Mouse (Mus musculus): Measurements from ENCODE around the gene Unc119. TPM values are rescaled to one million over a fixed set of nuclear protein-coding genes. Genes with fewer than 3 reads are reported as not detected.
A peak's percentile ranks its signal among the peaks of the same experiment; 100 is the strongest.

Gene Unc119
- polyA plus RNA-seq, 1 experiment from 2014 or later: 68.6 TPM

DNA sequence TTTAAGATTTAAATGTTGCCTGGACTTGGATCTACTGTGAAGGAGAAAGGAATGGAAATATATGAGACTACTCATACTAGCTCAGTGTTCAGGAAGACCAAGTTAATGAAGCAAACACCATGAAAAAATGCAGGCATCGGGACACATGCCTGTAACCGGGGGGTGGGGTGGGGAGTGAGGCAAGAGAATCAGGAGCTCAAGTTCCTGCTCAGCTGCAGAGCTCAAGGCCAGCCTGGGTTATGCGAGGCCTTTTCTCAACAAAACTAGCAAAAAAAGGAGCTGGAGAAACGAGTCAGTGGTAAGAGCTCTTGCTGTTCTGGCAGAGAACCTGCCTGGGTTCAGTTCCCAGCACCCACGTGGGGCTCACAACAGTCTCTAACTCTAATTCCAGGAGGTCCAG, 9.3 kb upstream of the Unc119 start:
- Histone ChIP-seq H3K27me3 (replicated peaks; ENCODE audit: control insufficient read depth, insufficient read depth, low read length) (no peaks in the 10 kb centered on the region), H3K9ac (replicated peaks; ENCODE audit: low read depth, low read length) (no peak overlapping the region), H3K27ac (ENCODE audit: low read length) (no peak overlapping the region), H3K9me3 (ENCODE audit: control insufficient read depth, low read length) (no peaks in the 10 kb centered on the region), H3K4me1 (replicated peaks; ENCODE audit: control insufficient read depth, insufficient read depth, low read length) (peaks cover 8% of the 10 kb centered on the region), H3K4me3 (replicated peaks; ENCODE audit: low read length) (no peak overlapping the region), H3K36me3 (ENCODE audit: control insufficient read depth, insufficient read depth) (peaks cover 8% of the 10 kb centered on the region), H3K4me2 (ENCODE audit: low read length) (no peak overlapping the region)
- WGBS: 96% methylated on average over 5 of the region's 5 CpGs
- no peak for ATAC-seq

DNA sequence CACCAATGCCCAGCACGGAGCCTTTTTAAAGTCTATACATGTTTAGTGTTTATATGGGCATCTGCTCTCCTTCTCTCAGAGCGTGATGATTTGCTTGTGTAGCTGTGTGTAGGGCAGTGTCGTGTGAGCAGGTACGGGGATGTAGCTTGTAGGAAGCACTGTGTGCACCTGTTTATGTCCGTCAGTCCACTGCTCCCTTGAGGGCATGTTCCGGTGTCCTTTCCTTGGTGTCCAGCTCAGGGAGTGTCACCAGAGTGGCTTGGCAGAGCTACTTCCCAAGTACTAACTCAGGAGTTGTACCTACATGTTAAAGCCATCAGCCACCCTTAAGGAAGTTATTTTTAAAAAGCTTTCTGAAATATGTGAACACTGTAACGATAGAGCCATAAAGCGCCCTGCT, 6.2 kb upstream of the Unc119 start:
- no peak for ATAC-seq
- no peaks in the 10 kb centered on the region for H3K4me1 ChIP-seq (replicated peaks; ENCODE audit: control insufficient read depth, insufficient read depth, low read length)
- no peak overlapping the region for H3K4me2 ChIP-seq (ENCODE audit: low read length)
- no peak overlapping the region for H3K4me3 ChIP-seq (replicated peaks; ENCODE audit: low read length)
- WGBS: 97% methylated on average over 8 of the region's 8 CpGs
- peaks cover 14% of the 10 kb centered on the region for H3K36me3 ChIP-seq (ENCODE audit: control insufficient read depth, insufficient read depth)
- H3K9ac ChIP-seq (replicated peaks; ENCODE audit: low read depth, low read length): no peak overlapping the region
- H3K27me3 ChIP-seq (replicated peaks; ENCODE audit: control insufficient read depth, insufficient read depth, low read length): no peaks in the 10 kb centered on the region
- no peaks in the 10 kb centered on the region for H3K9me3 ChIP-seq (ENCODE audit: control insufficient read depth, low read length)
- H3K27ac ChIP-seq (ENCODE audit: low read length): no peak overlapping the region

GRCm38 (mm10) chr11:78341702-78342101, 1.6 kb upstream of the Unc119 start:
- no peak for ATAC-seq
- H3K4me1 ChIP-seq (replicated peaks; ENCODE audit: control insufficient read depth, insufficient read depth, low read length): peaks cover 21% of the 10 kb centered on the region
- no peak overlapping the region for H3K4me2 ChIP-seq (ENCODE audit: low read length)
- peaks cover 12% of the 10 kb centered on the region for H3K36me3 ChIP-seq (ENCODE audit: control insufficient read depth, insufficient read depth)
- no peaks in the 10 kb centered on the region for H3K9me3 ChIP-seq (ENCODE audit: control insufficient read depth, low read length)
- no peak overlapping the region for H3K4me3 ChIP-seq (replicated peaks; ENCODE audit: low read length)
- H3K27ac ChIP-seq (ENCODE audit: low read length): no peak overlapping the region
- no peak overlapping the region for H3K9ac ChIP-seq (replicated peaks; ENCODE audit: low read depth, low read length)
- WGBS: 85% methylated on average over 12 of the region's 12 CpGs
- no peaks in the 10 kb centered on the region for H3K27me3 ChIP-seq (replicated peaks; ENCODE audit: control insufficient read depth, insufficient read depth, low read length)

DNA sequence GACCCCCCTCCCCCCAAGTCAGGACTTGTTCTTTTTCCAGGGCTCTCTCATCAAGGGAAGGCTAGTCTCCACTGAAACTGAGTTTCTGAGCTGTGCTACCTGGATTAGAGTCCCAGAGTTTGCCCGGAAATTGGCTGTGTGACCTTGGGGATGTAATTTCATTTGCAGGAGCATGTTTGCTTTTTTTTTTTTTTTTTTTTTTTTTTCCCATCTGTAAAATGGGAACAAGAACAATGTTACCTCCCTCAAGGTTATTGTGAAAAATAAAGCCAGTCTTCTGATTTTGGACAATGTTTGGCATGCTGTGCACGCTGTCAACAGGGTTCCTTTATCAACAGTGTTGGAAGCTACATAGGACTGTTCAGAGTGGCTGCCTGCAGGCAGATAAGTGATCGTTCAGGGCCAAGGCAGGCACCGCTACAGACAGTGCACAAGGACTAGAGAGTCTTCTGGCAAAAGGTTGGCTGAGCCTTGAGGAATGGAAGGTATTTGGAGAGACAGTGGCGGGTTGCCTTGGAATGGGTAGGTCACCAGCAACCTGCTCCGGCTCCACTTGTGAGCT, 1.1 kb downstream of the Unc119 start:
- whole genome bisulfite sequencing: 69% methylated on average over 6 of the region's 6 CpGs
- H3K27ac ChIP-seq (ENCODE audit: low read length): no peak overlapping the region
- H3K4me1 ChIP-seq (replicated peaks; ENCODE audit: control insufficient read depth, insufficient read depth, low read length): peaks cover 21% of the 10 kb centered on the region

GRCm38 (mm10) chr11:78344890-78345715, 1.8 kb downstream of the Unc119 start:
- no peaks in the 10 kb centered on the region for H3K27me3 ChIP-seq (replicated peaks; ENCODE audit: control insufficient read depth, insufficient read depth, low read length)
- no peak overlapping the region for H3K4me3 ChIP-seq (replicated peaks; ENCODE audit: low read length)
- WGBS: 59% methylated on average over 8 of the region's 8 CpGs
- H3K36me3 ChIP-seq (ENCODE audit: control insufficient read depth, insufficient read depth): peaks cover 1% of the 10 kb centered on the region; the same call in 1 of the 2 replicates
- no peak overlapping the region for H3K27ac ChIP-seq (ENCODE audit: low read length)
- H3K9me3 ChIP-seq (ENCODE audit: control insufficient read depth, low read length): no peaks in the 10 kb centered on the region
- peak overlapping the region; percentile 0; the same call in 1 of the 2 replicates for H3K4me2 ChIP-seq (ENCODE audit: low read length)
- no peak for ATAC-seq
- H3K4me1 ChIP-seq (replicated peaks; ENCODE audit: control insufficient read depth, insufficient read depth, low read length): peaks cover 21% of the 10 kb centered on the region
- 0 out of 2 replicates have a peak overlapping the region, but pooled peaks have one; percentile 9 for H3K9ac ChIP-seq (replicated peaks; ENCODE audit: low read depth, low read length)

More for the DNA sequence above, 1.1 kb downstream of the Unc119 start:
- Histone ChIP-seq H3K4me3 (replicated peaks; ENCODE audit: low read length) (peak overlapping the region; percentile 63), H3K9me3 (ENCODE audit: control insufficient read depth, low read length) (no peaks in the 10 kb centered on the region), H3K27me3 (replicated peaks; ENCODE audit: control insufficient read depth, insufficient read depth, low read length) (no peaks in the 10 kb centered on the region), H3K9ac (replicated peaks; ENCODE audit: low read depth, low read length) (peak overlapping the region; percentile 87), H3K4me2 (ENCODE audit: low read length) (peak overlapping the region; percentile 62), H3K36me3 (ENCODE audit: control insufficient read depth, insufficient read depth) (peaks cover 7% of the 10 kb centered on the region; the same call in 1 of the 2 replicates)
- ATAC-seq: no peak

- Histone ChIP-seq H3K4me1 (replicated peaks; ENCODE audit: control insufficient read depth, insufficient read depth, low read length) (peaks cover 21% of the 10 kb centered on the region), H3K9me3 (ENCODE audit: control insufficient read depth, low read length) (no peaks in the 10 kb centered on the region), H3K27me3 (replicated peaks; ENCODE audit: control insufficient read depth, insufficient read depth, low read length) (no peaks in the 10 kb centered on the region), H3K4me3 (replicated peaks; ENCODE audit: low read length) (no peak overlapping the region), H3K9ac (replicated peaks; ENCODE audit: low read depth, low read length) (no peak overlapping the region), H3K36me3 (ENCODE audit: control insufficient read depth, insufficient read depth) (no peaks in the 10 kb centered on the region), H3K4me2 (ENCODE audit: low read length) (no peak overlapping the region), H3K27ac (ENCODE audit: low read length) (no peak overlapping the region)
- ATAC-seq: no peak
- WGBS: 82% methylated on average over 7 of the region's 7 CpGs
Measured at GRCm38 (mm10) chr11:78345801-78346200, 2.5 kb downstream of the Unc119 start.

GRCm38 (mm10) chr11:78346326-78347069, 3.2 kb downstream of the Unc119 start:
- Histone ChIP-seq H3K27ac (ENCODE audit: low read length) (no peak overlapping the region), H3K9me3 (ENCODE audit: control insufficient read depth, low read length) (no peaks in the 10 kb centered on the region), H3K4me2 (ENCODE audit: low read length) (no peak overlapping the region), H3K36me3 (ENCODE audit: control insufficient read depth, insufficient read depth) (no peaks in the 10 kb centered on the region), H3K27me3 (replicated peaks; ENCODE audit: control insufficient read depth, insufficient read depth, low read length) (no peaks in the 10 kb centered on the region), H3K9ac (replicated peaks; ENCODE audit: low read depth, low read length) (no peak overlapping the region), H3K4me1 (replicated peaks; ENCODE audit: control insufficient read depth, insufficient read depth, low read length) (peaks cover 21% of the 10 kb centered on the region), H3K4me3 (replicated peaks; ENCODE audit: low read length) (no peak overlapping the region)
- ATAC-seq: no peak
- 73% methylated on average over 6 of the region's 6 CpGs for WGBS

GRCm38 (mm10) chr11:78347070-78347754, 3.9 kb downstream of the Unc119 start:
- Histone ChIP-seq H3K9me3 (ENCODE audit: control insufficient read depth, low read length) (no peaks in the 10 kb centered on the region), H3K4me2 (ENCODE audit: low read length) (no peak overlapping the region), H3K27me3 (replicated peaks; ENCODE audit: control insufficient read depth, insufficient read depth, low read length) (no peaks in the 10 kb centered on the region), H3K4me1 (replicated peaks; ENCODE audit: control insufficient read depth, insufficient read depth, low read length) (peaks cover 21% of the 10 kb centered on the region), H3K27ac (ENCODE audit: low read length) (no peak overlapping the region), H3K36me3 (ENCODE audit: control insufficient read depth, insufficient read depth) (no peaks in the 10 kb centered on the region), H3K9ac (replicated peaks; ENCODE audit: low read depth, low read length) (no peak overlapping the region), H3K4me3 (replicated peaks; ENCODE audit: low read length) (no peak overlapping the region)
- ATAC-seq: no peak
- 90% methylated on average over 10 of the region's 10 CpGs for WGBS

DNA sequence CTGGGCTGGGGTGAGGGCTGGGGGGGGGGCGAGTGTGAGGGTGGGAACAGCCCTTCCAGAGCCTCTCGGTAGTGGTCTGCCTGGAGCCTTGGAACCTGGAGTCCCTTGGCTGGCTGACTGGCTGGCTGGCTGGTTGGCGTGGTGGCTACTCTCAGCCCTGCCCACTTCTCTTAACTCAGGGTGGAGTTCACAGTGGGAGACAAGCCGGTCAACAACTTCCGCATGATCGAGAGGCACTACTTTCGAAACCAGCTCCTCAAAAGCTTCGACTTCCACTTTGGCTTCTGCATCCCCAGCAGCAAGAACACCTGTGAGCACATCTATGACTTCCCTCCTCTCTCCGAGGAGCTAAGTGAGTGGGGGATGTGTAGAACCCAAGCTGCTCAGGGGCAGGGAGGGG, 4.6 kb downstream of the Unc119 start:
- WGBS: 87% methylated on average over 9 of the region's 9 CpGs
- H3K4me3 ChIP-seq (replicated peaks; ENCODE audit: low read length): no peak overlapping the region
- no peak overlapping the region for H3K27ac ChIP-seq (ENCODE audit: low read length)
- H3K4me2 ChIP-seq (ENCODE audit: low read length): no peak overlapping the region
- peaks cover 21% of the 10 kb centered on the region for H3K4me1 ChIP-seq (replicated peaks; ENCODE audit: control insufficient read depth, insufficient read depth, low read length)
- no peaks in the 10 kb centered on the region for H3K9me3 ChIP-seq (ENCODE audit: control insufficient read depth, low read length)
- H3K9ac ChIP-seq (replicated peaks; ENCODE audit: low read depth, low read length): no peak overlapping the region
- ATAC-seq: no peak
- no peaks in the 10 kb centered on the region for H3K36me3 ChIP-seq (ENCODE audit: control insufficient read depth, insufficient read depth)
- H3K27me3 ChIP-seq (replicated peaks; ENCODE audit: control insufficient read depth, insufficient read depth, low read length): no peaks in the 10 kb centered on the region

Data from forebrain, embryonic 16.5 days (tissue).